Mouse (Mus musculus): ENCODE measurements around the gene Syce3. TPM values are rescaled to one million over a fixed set of nuclear protein-coding genes. Genes with fewer than 3 reads are reported as not detected.

The Syce3 gene
- polyA plus RNA-seq (2015; fragmentation: Nextera tagmentation; extraction: Ambion mirVana): 3.4 and 5.0 TPM in 2 replicates

DNA sequence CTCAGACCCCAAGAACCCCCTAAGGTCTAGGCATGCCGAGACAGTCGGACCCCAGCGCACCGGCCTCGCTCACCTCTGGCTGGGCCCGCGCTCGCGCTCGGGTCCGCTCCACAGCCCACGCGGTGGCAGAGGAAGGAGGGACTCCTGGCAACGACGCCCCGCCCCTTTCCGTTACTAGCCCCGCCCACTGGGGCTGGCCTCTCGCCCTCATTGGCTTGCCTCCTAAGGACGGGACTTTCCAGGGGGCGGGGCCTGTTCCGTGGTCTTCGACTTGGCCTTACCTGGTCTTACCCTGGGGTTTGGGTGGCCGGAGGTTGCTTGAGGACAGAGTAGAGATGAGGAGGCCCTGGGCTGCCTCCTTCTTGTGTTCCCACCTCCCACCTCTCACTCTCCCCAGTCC lies at the start of gene Syce3:
Gene Syce3 (minus strand): TSS at position 386 of the 400 bp plus-strand sequence.
- Histone ChIP-seq H3K36me3 (ENCODE audit: control insufficient read depth, insufficient read depth) (no peaks in the 10 kb centered on the region), H3K9ac (ENCODE audit: low read depth, low read length) (no peak within 1 kb of the TSS), H3K4me2 (replicated peaks; ENCODE audit: low read depth) (no peak within 1 kb of the TSS), H3K4me3 (ENCODE audit: low read depth, low read length) (no peak within 1 kb of the TSS), H3K4me1 (replicated peaks; ENCODE audit: control insufficient read depth, insufficient read depth, low read length) (no peaks in the 10 kb centered on the region), H3K27ac (ENCODE audit: low read depth, low read length) (no peak within 1 kb of the TSS), H3K9me3 (ENCODE audit: control insufficient read depth) (no peaks in the 10 kb centered on the region), H3K27me3 (replicated peaks; ENCODE audit: control insufficient read depth, insufficient read depth, low read length) (no peaks in the 10 kb centered on the region)
- WGBS: 82% methylated on average over 17 of the region's 24 CpGs
- TF ChIP-seq CTCF (IDR thresholded peaks at IDR 0.05; ENCODE audit: low read depth): no peak
- ATAC-seq: no peak

DNA sequence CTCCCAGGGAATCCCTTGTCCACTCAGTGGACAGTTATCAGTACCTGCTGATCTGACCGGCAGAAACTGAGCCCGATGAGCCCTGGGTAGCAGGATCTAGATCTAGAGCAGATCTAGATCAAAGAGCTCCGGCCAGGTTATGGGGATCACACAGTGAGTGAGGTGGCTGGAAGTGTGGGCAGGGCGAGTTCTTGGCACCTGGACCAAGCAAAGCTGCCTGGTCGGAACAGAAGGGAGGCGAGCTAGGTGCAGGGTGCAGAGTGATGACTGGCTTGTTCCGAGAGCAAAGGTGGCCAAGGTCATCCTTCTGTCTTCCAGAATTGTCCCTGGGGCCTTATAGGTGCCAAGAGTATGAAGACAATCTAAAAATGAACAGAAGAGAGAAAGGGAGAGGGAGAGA lies 49.5 kb upstream of the Syce3 start:
- Histone ChIP-seq H3K27ac (ENCODE audit: low read depth, low read length) (no peak overlapping the region), H3K9ac (ENCODE audit: low read depth, low read length) (no peak overlapping the region), H3K27me3 (replicated peaks; ENCODE audit: control insufficient read depth, insufficient read depth, low read length) (peaks cover 4% of the 10 kb centered on the region; the same call in 1 of the 2 replicates), H3K4me1 (replicated peaks; ENCODE audit: control insufficient read depth, insufficient read depth, low read length) (no peaks in the 10 kb centered on the region), H3K4me2 (replicated peaks; ENCODE audit: low read depth) (no peak overlapping the region), H3K9me3 (ENCODE audit: control insufficient read depth) (no peaks in the 10 kb centered on the region), H3K4me3 (ENCODE audit: low read depth, low read length) (no peak overlapping the region), H3K36me3 (ENCODE audit: control insufficient read depth, insufficient read depth) (no peaks in the 10 kb centered on the region)
- no peak for ATAC-seq
- no peak for TF ChIP-seq CTCF (IDR thresholded peaks at IDR 0.05; ENCODE audit: low read depth)
- WGBS: 80% methylated on average over 7 of the region's 7 CpGs

DNA sequence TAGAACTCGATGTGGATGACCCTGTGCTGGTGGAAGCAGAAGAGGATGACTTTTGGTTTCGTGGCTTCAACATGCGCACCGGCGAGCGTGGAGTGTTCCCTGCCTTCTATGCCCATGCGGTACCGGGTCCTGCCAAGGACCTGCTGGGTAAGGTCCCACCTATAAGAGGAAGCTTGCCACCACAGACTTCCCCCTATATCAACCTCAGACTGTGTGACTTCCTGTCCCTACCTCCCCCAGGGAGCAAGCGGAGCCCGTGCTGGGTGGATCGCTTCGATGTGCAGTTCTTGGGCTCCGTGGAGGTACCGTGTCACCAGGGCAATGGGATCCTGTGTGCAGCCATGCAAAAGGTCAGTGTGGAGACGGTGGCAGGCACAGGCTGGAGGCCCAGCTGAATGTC lies 48.6 kb upstream of the Syce3 start:
- Histone ChIP-seq H3K4me3 (ENCODE audit: low read depth, low read length) (no peak overlapping the region), H3K4me2 (replicated peaks; ENCODE audit: low read depth) (no peak overlapping the region), H3K27ac (ENCODE audit: low read depth, low read length) (no peak overlapping the region), H3K9ac (ENCODE audit: low read depth, low read length) (no peak overlapping the region), H3K36me3 (ENCODE audit: control insufficient read depth, insufficient read depth) (no peaks in the 10 kb centered on the region), H3K27me3 (replicated peaks; ENCODE audit: control insufficient read depth, insufficient read depth, low read length) (peaks cover 13% of the 10 kb centered on the region), H3K4me1 (replicated peaks; ENCODE audit: control insufficient read depth, insufficient read depth, low read length) (no peaks in the 10 kb centered on the region), H3K9me3 (ENCODE audit: control insufficient read depth) (no peaks in the 10 kb centered on the region)
- no peak for ATAC-seq
- WGBS: 90% methylated on average over 15 of the region's 15 CpGs
- no peak for TF ChIP-seq CTCF (IDR thresholded peaks at IDR 0.05; ENCODE audit: low read depth)

DNA sequence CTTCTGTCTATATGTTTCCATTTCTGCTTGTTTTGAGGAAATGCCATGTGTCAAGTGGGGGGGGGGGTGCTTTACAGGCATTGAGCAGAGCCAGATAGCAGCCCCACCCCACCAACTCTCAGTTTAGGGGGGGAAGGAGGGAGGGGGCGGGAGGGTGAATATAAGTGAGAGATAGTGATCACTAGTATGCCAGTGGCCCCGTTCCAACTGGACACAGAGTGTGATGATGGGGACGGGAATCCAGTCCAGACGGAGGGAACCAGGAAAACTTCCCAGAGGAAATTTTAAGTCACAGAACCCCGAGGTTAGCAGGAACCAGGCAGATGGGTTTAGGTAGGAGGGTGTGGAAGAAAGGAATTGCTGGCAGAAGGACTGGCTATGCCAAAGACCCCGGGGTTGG lies 45.3 kb upstream of the Syce3 start:
- no peak for ATAC-seq
- H3K36me3 ChIP-seq (ENCODE audit: control insufficient read depth, insufficient read depth): no peaks in the 10 kb centered on the region
- 63% methylated on average over 6 of the region's 6 CpGs for WGBS
- no peaks in the 10 kb centered on the region for H3K4me1 ChIP-seq (replicated peaks; ENCODE audit: control insufficient read depth, insufficient read depth, low read length)
- H3K4me2 ChIP-seq (replicated peaks; ENCODE audit: low read depth): no peak overlapping the region
- no peaks in the 10 kb centered on the region for H3K9me3 ChIP-seq (ENCODE audit: control insufficient read depth)
- no peak overlapping the region for H3K27ac ChIP-seq (ENCODE audit: low read depth, low read length)
- TF ChIP-seq CTCF (IDR thresholded peaks at IDR 0.05; ENCODE audit: low read depth): no peak
- no peak overlapping the region for H3K9ac ChIP-seq (ENCODE audit: low read depth, low read length)
- no peak overlapping the region for H3K4me3 ChIP-seq (ENCODE audit: low read depth, low read length)
- H3K27me3 ChIP-seq (replicated peaks; ENCODE audit: control insufficient read depth, insufficient read depth, low read length): peaks cover 28% of the 10 kb centered on the region

DNA sequence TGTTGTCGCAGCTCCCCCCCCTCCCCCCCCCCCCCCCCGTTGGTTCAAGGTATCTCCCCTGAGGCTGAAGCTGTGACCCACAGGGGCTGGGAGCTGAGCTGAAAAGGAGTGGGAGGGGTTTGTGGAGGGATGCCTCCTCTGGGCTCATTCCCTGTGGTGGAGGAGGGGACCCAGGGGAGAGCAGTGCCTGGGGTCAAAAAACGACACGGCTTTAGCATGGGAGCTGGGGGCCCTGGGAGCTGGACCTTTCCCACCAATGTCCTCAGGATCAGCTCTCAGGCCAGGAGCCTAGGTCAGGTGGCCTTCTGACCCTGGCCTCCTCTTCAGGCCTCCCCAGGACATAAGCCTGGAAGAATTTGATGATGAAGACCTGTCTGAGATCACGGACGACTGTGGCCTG lies 44.6 kb upstream of the Syce3 start:
- no peak for ATAC-seq
- H3K4me1 ChIP-seq (replicated peaks; ENCODE audit: control insufficient read depth, insufficient read depth, low read length): no peaks in the 10 kb centered on the region
- H3K27ac ChIP-seq (ENCODE audit: low read depth, low read length): no peak overlapping the region
- H3K9ac ChIP-seq (ENCODE audit: low read depth, low read length): no peak overlapping the region
- H3K9me3 ChIP-seq (ENCODE audit: control insufficient read depth): no peaks in the 10 kb centered on the region
- H3K36me3 ChIP-seq (ENCODE audit: control insufficient read depth, insufficient read depth): no peaks in the 10 kb centered on the region
- H3K27me3 ChIP-seq (replicated peaks; ENCODE audit: control insufficient read depth, insufficient read depth, low read length): peaks cover 28% of the 10 kb centered on the region
- no peak overlapping the region for H3K4me2 ChIP-seq (replicated peaks; ENCODE audit: low read depth)
- no peak for TF ChIP-seq CTCF (IDR thresholded peaks at IDR 0.05; ENCODE audit: low read depth)
- H3K4me3 ChIP-seq (ENCODE audit: low read depth, low read length): no peak overlapping the region
- 48% methylated on average over 4 of the region's 6 CpGs for WGBS

DNA sequence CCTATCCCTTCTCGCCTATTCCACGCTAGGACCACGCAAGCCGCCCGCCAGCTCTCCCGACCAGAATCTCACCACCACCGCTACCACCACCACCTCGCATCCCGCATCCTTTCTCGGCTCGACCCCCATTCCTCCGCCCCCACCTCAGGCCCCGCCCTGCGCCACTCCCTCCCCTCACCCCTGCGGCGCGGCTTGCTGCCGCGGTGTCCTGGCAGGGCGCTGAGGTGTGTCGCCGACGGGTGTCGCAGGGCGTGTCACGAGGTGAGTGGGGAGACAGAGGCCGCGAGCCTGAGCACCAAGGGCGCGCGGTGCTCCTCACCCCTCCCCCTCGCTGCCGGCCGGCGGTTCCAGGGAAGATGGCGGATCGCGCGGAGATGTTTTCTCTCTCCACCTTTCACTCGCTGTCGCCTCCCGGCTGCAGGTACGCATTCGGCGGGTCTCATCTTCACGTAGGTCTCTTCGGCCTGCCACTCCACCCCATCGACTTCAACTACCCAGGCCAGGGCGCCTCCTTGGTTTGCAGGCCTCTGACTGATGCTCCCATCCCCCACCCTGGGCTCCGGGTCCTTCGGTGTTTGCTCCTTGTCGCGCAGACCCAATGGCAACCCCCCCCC lies 43.7 kb upstream of the Syce3 start, which contains the start of gene Mapk8ip2:
Gene Mapk8ip2 (plus strand): TSS at position 49 of the 614 bp plus-strand sequence.
- Histone ChIP-seq H3K4me1 (replicated peaks; ENCODE audit: control insufficient read depth, insufficient read depth, low read length) (no peaks in the 10 kb centered on the region), H3K27me3 (replicated peaks; ENCODE audit: control insufficient read depth, insufficient read depth, low read length) (peaks cover 28% of the 10 kb centered on the region), H3K27ac (ENCODE audit: low read depth, low read length) (no peak within 1 kb of the TSS), H3K4me3 (ENCODE audit: low read depth, low read length) (peak within 1 kb of the TSS; percentile 39), H3K4me2 (replicated peaks; ENCODE audit: low read depth) (peak within 1 kb of the TSS; percentile 69), H3K9me3 (ENCODE audit: control insufficient read depth) (no peaks in the 10 kb centered on the region), H3K9ac (ENCODE audit: low read depth, low read length) (no peak within 1 kb of the TSS), H3K36me3 (ENCODE audit: control insufficient read depth, insufficient read depth) (no peaks in the 10 kb centered on the region)
- under 1% methylated on average over 50 of the region's 53 CpGs for WGBS
- no peak for ATAC-seq
- no peak for TF ChIP-seq CTCF (IDR thresholded peaks at IDR 0.05; ENCODE audit: low read depth)
